Mouse (Mus musculus): ENCODE data around the gene Sult2a7. TPM values are rescaled to one million over a fixed set of nuclear protein-coding genes. Genes with fewer than 3 reads are reported as not detected.

Sult2a7 gene
- not detected for polyA plus RNA-seq (2017; shearing (Covaris generic))

GRCm38 (mm10) chr7:14494130-14494529 is at the start of gene Sult2a7:
Gene Sult2a7 (minus strand): TSS chr7:14494230.

GRCm38 (mm10) chr7:14446534-14446933 is 47.5 kb downstream of the Sult2a7 start, which contains the start of gene Sult2a8:
Gene Sult2a8 (minus strand): TSS chr7:14446769.

Other genes starting within 250 kb of the Sult2a7 start
- not detected for gene Sult2a6, start 239.4 kb downstream of the Sult2a7 start, polyA plus RNA-seq (2017; shearing (Covaris generic))
- not detected for gene Obox8, start 160.7 kb downstream of the Sult2a7 start, polyA plus RNA-seq (2017; shearing (Covaris generic))
- gene Sult2a8, start 47.5 kb downstream of the Sult2a7 start, polyA plus RNA-seq (2017; shearing (Covaris generic)): not detected
- not detected for gene Vmn1r90, start 69.3 kb upstream of the Sult2a7 start, polyA plus RNA-seq (2017; shearing (Covaris generic))
- gene Obox7, start 165.3 kb upstream of the Sult2a7 start, polyA plus RNA-seq (2017; shearing (Covaris generic)): not detected

Measured in activated CD4-positive, CD25-positive, alpha-beta regulatory T cell, adult 9 weeks (primary cell).